Mouse (Mus musculus) hindbrain, embryonic 10.5 days (tissue): ENCODE data around the gene Rps18. TPM values are rescaled to one million over a fixed set of nuclear protein-coding genes. Genes with fewer than 3 reads are reported as not detected.
"Not testable (repeated sequence)": the region's sequence is repeated elsewhere in the genome, so short reads cannot be mapped to it uniquely, and the experiment has no call there.

ENCODE experiments used
- DNase-seq: peaks from one replicate; pipeline ENCODE4 v3.0.0-alpha.2; 2017; ENCODE audit warnings: low spot score
- H3K27ac ChIP-seq: fragments of 300-500 bp; sonication (generic); 2 replicates; pipeline ENCODE4 v1.5.1; 2016; ENCODE audit warnings: mild to moderate bottlenecking, moderate library complexity
- H3K27me3 ChIP-seq: fragments of 300-500 bp; sonication (generic); 2 replicates; pipeline ENCODE4 v1.6.1; 2016; ENCODE audit warnings: mild to moderate bottlenecking; ENCODE audit not compliant: poor library complexity, insufficient read depth, severe bottlenecking
- H3K36me3 ChIP-seq: fragments of 300-500 bp; sonication (generic); 2 replicates; pipeline ENCODE4 v1.6.1; 2016; ENCODE audit warnings: mild to moderate bottlenecking, moderate library complexity
- H3K4me1 ChIP-seq: fragments of 300-500 bp; sonication (generic); replicated peaks from 2 replicates; pipeline ENCODE4 v1.6.1; 2016; ENCODE audit warnings: mild to moderate bottlenecking
- H3K4me3 ChIP-seq: fragments of 300-500 bp; sonication (generic); 2 replicates; pipeline ENCODE4 v1.5.1; 2016; ENCODE audit warnings: mild to moderate bottlenecking, moderate library complexity
- H3K9me3 ChIP-seq: fragments of 300-500 bp; sonication (generic); 2 replicates; pipeline ENCODE4 v1.6.1; 2016; ENCODE audit warnings: mild to moderate bottlenecking, moderate library complexity
- WGBS: fragments of 180-500 bp; shearing (Covaris S2); methylation state at CpG from one replicate; pipeline ENCODE4 v1.1.7; 2016; 5-methylcytosine and 5-hydroxymethylcytosine counted together
- polyA plus RNA-seq: library from polyadenylated mRNA; unstranded; fragments of >200 nt; fragmentation: Nextera tagmentation; extraction: Ambion mirVana; gene quantifications from 2 replicates; pipeline ENCODE4 v1.2.1, GENCODE M21; 2016

The Rps18 gene
- polyA plus RNA-seq, 1 experiment from 2014 or later: 1,286 TPM

DNA sequence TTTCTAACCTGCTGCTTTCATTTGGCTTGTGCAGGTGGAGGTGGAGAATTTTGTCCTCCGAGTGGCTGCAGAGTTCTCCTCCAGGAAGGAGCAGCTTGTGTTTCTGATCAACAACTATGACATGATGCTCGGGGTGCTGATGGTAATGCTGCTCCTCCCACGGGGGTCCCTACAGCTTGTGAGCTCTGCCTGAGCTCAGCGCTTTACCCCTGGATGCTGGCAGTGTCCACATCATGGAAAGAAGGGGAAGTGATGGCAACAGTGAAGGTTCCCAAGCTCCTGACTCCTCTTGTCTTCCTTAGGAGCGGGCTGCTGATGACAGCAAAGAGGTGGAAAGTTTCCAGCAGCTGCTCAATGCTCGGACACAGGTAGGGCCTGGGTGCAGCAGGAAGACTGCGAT, 7.1 kb upstream of the Rps18 start:
- Histone ChIP-seq H3K9me3 (no peaks in the 10 kb centered on the region), H3K27ac (no peak overlapping the region), H3K4me1 (no peaks in the 10 kb centered on the region), H3K27me3 (no peaks in the 10 kb centered on the region), H3K36me3 (peaks cover 85% of the 10 kb centered on the region), H3K4me3 (no peak overlapping the region)
- WGBS: 91% methylated on average over 7 of the region's 7 CpGs
- no peak for DNase-seq

DNA sequence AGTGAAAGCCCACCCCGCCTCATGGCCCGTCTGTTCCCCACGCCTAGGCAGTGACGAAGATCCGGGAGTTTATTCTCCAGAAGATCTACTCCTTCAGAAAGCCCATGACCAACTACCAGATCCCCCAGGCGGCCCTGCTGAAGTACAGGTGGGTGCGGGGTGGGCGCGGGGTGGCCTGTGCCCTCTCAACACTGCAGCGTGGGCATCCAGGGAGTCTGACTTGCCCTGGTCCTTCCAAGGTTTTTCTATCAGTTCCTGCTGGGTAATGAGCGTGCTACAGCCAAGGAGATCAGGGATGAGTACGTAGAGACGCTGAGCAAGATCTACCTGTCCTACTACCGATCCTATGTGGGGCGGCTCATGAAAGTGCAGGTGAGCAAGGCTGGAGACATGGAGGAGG, 4.1 kb upstream of the Rps18 start:
- H3K9me3 ChIP-seq: no peaks in the 10 kb centered on the region
- H3K27ac ChIP-seq: no peak overlapping the region
- no peak for DNase-seq
- whole genome bisulfite sequencing: 94% methylated on average over 15 of the region's 15 CpGs
- no peaks in the 10 kb centered on the region for H3K27me3 ChIP-seq
- peaks cover 67% of the 10 kb centered on the region for H3K36me3 ChIP-seq
- peaks cover 10% of the 10 kb centered on the region for H3K4me1 ChIP-seq
- no peak overlapping the region for H3K4me3 ChIP-seq

DNA sequence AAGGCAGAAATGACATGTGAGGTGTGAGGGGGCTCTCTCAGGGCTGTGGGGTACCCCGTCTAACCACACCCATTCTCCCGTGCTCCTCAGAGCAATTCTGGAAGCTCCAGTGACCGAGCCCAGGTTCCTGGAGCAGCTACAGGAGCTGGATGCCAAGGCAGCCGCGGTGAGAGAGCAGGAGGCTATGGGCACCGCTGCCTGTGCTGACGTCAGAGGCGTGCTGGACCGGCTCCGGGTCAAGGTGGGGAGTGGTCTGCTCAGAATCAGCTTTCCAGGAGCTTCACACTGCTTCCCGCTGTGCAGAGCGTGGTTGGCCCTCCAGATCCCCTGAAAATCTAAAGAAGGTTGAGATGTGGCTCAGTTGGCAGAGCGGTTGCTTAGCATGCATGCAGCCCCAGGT, 3.3 kb upstream of the Rps18 start:
- 95% methylated on average over 13 of the region's 13 CpGs for WGBS
- no peak overlapping the region for H3K4me3 ChIP-seq
- peaks cover 69% of the 10 kb centered on the region for H3K36me3 ChIP-seq
- no peak overlapping the region for H3K27ac ChIP-seq
- no peaks in the 10 kb centered on the region for H3K27me3 ChIP-seq
- H3K4me1 ChIP-seq: peaks cover 17% of the 10 kb centered on the region
- H3K9me3 ChIP-seq: no peaks in the 10 kb centered on the region
- no peak for DNase-seq

DNA sequence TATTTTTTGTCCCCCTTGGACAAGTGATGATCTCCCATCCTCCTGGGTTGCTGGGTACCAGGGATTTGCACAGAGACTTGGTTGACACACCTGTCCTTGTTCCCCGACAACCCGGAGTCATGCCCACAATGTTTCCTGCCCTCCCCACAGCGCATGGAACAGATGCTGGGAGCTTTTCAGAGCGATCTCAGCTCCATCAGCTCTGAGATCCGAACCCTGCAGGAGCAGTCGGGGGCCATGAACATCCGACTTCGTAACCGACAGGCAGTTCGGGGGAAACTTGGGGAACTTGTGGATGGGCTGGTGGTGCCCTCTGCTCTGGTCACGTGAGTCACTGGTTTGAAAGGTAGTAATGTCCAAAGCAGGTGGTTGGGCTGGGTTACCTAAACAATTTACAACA, 2.6 kb upstream of the Rps18 start:
- H3K36me3 ChIP-seq: peaks cover 69% of the 10 kb centered on the region
- WGBS: 96% methylated on average over 11 of the region's 11 CpGs
- H3K9me3 ChIP-seq: no peaks in the 10 kb centered on the region
- DNase-seq: no peak
- no peak overlapping the region for H3K27ac ChIP-seq
- no peaks in the 10 kb centered on the region for H3K27me3 ChIP-seq
- peaks cover 24% of the 10 kb centered on the region for H3K4me1 ChIP-seq
- H3K4me3 ChIP-seq: no peak overlapping the region

DNA sequence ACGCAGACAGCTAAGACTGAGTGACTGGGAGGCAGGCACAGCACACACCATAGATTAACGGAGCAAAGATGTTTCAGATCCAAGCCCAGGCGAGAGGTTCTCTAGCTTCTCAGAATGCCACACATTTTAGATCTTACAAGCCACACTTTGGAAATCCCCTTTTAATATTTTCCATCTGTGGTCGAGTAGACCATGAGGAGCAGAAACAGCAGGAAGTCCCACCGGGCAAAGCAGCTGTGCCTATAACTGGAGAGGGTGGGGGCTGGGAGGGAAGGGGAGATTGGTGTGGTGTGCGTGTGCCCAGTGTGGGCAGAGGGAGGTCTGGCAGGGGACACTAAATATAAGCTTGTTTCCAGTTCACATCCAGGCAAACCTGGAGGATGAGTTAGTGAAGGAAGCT, 1.7 kb upstream of the Rps18 start:
- H3K27me3 ChIP-seq: no peaks in the 10 kb centered on the region
- H3K36me3 ChIP-seq: peaks cover 69% of the 10 kb centered on the region

DNA sequence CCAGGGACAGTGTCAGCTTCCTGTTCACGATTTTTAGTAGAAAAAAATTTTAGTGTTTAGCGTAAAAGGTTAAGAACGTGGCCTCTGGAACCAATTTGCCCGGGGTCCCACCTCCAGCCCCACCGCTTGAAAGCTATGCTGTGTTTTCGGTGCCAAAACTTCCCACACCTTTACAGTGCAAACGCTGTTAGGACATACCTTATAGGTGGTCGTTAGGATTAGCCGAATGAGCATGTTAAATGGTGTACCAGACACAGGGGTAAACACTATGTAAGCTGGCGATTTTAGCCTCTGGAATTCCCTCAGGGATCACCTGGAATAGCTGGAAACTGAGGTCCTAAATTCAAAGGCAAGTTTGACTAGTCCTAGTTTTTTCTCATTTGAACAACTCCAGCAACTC, 535 bp upstream of the Rps18 start:
- no peaks in the 10 kb centered on the region for H3K27me3 ChIP-seq

More for the DNA sequence above, 1.7 kb upstream of the Rps18 start:
- no peak overlapping the region for H3K27ac ChIP-seq
- WGBS: 85% methylated on average over 6 of the region's 6 CpGs
- no peaks in the 10 kb centered on the region for H3K9me3 ChIP-seq
- peaks cover 33% of the 10 kb centered on the region for H3K4me1 ChIP-seq
- DNase-seq: no peak
- H3K4me3 ChIP-seq: peak overlapping the region; percentile 9; the same call in 1 of the 2 replicates

DNA sequence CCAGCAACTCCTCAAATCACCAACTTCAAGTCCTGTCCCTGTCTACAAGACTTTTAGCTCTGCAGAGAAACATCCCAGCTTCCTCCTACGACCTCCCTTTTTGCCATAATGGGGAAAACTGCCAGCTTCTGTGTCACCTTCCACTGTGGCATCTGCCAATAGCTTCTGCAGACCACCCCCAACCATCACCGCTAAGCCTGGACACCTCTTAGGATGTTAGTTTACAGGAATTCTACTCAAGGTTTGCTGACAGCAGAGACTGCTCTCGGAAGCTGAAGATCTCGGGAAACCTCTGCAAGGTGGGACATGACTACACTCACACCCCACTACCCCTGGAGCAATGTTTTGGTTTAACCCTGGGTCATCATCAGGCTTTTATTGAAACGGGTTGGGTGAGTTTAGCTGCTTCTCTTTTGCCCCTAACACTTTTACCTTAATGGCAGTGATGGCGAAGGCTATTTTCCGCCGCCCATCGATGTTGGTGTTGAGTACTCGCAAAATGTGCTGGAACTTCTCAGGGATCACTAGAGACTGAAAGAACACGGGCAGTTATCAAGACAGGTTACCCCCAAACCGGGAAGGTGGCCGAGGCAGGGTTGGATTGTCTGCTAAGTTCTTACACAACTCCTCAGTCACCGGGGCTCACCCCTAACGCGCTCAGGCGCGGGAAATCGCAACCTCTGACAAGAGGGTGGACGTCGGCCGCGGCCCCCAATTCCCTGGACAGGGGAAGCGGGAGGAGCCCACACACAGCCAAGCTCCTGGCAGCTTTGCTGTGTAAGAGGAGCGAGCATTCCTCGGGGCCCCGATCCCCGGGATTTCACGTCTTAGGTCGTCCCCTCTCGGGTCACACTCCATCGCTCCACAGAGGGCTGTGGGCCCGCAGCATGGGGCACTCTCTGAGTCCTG, 901 bp downstream of the Rps18 start:
- Histone ChIP-seq H3K27ac (peak overlapping the region; percentile 97), H3K4me1 (peaks cover 57% of the 10 kb centered on the region), H3K27me3 (no peaks in the 10 kb centered on the region), H3K36me3 (peaks cover 69% of the 10 kb centered on the region), H3K4me3 (peak overlapping the region; percentile 96), H3K9me3 (no peaks in the 10 kb centered on the region)
- WGBS: 1% methylated on average over 33 of the region's 33 CpGs
- no peak for DNase-seq

More for the DNA sequence above, 535 bp upstream of the Rps18 start:
- H3K9me3 ChIP-seq: no peaks in the 10 kb centered on the region
- peak overlapping the region; percentile 97 for H3K27ac ChIP-seq
- peaks cover 44% of the 10 kb centered on the region for H3K4me1 ChIP-seq
- H3K4me3 ChIP-seq: peak overlapping the region; percentile 96
- WGBS: 10% methylated on average over 10 of the region's 10 CpGs
- H3K36me3 ChIP-seq: peaks cover 69% of the 10 kb centered on the region
- no peak for DNase-seq

DNA sequence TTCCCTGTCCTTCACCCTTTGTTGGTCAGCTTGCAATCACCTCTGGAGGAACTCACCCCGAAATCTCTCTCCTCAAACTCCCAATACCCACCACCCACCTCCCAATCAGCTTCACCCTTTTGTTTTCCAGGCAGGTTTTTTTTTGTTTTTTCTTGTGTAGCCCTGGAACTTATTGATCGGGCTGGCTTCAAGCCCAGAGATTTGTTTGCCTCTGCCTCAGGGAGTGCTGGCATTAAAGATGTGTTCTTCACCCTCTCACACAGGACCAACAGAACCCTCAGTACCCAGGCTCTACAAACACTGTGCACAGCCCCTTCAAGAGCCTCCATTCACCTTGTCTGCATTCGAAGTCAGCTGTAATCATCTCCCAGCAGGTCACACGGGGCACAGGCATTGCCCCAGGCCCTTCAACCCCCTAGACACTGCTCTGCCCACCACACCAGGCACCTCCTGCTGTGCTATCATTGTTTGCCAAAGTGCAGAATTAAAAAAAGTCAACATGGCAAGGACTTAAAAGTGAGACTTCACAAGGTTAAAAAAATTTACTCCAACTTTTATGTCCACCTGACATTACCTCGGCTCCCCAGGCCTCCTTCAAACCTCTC, 1.7 kb downstream of the Rps18 start:
- WGBS: 41% methylated on average over 5 of the region's 5 CpGs
- DNase-seq: no peak
- Histone ChIP-seq H3K27ac (peak overlapping the region; percentile 97), H3K9me3 (no peaks in the 10 kb centered on the region), H3K4me1 (peaks cover 61% of the 10 kb centered on the region), H3K27me3 (no peaks in the 10 kb centered on the region), H3K36me3 (peaks cover 69% of the 10 kb centered on the region), H3K4me3 (peak overlapping the region; percentile 96)

DNA sequence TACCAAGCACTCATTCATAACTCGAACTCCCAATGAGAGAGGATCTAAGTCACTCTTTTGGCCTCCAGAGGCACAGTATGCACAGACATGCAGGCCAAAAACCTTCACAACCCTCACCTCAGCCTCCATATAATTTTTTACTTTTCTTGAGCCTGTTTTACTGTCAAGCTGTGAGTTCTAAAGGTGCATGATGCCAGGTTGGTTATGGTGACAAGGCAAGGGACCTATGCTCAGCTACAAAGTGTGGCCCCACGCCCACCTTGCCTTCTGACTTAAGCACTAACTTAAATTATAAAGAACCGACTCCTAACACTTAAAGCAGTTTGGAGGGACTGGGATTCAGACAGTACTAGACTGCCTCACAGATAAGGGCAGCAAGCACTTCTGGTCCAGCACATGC, 2.5 kb downstream of the Rps18 start:
- H3K27ac ChIP-seq: no peak overlapping the region
- H3K9me3 ChIP-seq: no peaks in the 10 kb centered on the region
- WGBS: 92% methylated on average over 3 of the region's 3 CpGs
- no peaks in the 10 kb centered on the region for H3K27me3 ChIP-seq
- no peak for DNase-seq
- peaks cover 69% of the 10 kb centered on the region for H3K36me3 ChIP-seq
- peak overlapping the region; percentile 96 for H3K4me3 ChIP-seq
- H3K4me1 ChIP-seq: peaks cover 61% of the 10 kb centered on the region

DNA sequence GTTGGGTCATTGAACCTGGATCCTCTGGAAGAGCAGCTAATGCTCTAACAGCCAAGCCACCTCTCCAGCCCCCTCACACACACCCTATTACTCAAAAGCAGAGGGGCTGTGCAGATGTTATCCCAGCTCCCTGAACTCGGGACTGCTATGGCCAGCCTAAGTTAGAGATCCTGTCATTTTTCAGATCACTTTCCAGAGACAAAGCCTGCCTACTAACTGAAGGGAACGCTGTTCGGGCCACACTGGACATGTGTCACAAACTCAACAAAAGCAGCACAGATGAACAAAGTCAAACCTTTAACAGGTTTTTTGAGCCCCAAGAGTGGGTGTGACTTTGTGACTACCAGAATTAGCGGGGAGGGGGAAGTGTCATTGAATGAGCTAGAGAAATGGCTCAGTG, 2.9 kb downstream of the Rps18 start:
- Histone ChIP-seq H3K4me1 (peaks cover 61% of the 10 kb centered on the region), H3K4me3 (peak overlapping the region; percentile 96), H3K27me3 (no peaks in the 10 kb centered on the region), H3K27ac (no peak overlapping the region), H3K9me3 (no peaks in the 10 kb centered on the region), H3K36me3 (peaks cover 69% of the 10 kb centered on the region)
- no peak for DNase-seq
- WGBS: 85% methylated on average over 4 of the region's 4 CpGs

DNA sequence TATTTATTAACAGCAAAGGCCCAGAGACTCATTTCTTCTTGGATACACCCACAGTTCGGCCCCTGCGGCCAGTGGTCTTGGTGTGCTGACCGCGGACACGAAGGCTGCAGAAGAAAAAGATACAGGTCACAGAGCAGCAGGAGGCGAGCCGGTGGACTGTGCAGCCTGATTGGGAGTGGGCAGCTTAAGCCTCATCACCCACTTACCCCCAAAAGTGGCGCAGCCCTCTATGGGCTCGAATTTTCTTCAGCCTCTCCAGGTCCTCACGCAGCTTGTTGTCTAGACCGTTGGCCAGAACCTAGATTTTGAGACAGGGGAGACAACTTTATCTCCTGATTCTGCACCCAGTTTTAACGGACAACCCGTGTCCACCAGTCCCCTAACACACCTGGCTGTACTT, 3.8 kb downstream of the Rps18 start:
- Histone ChIP-seq H3K36me3 (peaks cover 76% of the 10 kb centered on the region), H3K4me1 (peaks cover 59% of the 10 kb centered on the region), H3K4me3 (peak overlapping the region; percentile 51), H3K27ac (peak overlapping the region; percentile 87)
- 76% methylated on average over 13 of the region's 13 CpGs for WGBS
- not testable (repeated sequence) for H3K9me3 ChIP-seq, DNase-seq, H3K27me3 ChIP-seq

DNA sequence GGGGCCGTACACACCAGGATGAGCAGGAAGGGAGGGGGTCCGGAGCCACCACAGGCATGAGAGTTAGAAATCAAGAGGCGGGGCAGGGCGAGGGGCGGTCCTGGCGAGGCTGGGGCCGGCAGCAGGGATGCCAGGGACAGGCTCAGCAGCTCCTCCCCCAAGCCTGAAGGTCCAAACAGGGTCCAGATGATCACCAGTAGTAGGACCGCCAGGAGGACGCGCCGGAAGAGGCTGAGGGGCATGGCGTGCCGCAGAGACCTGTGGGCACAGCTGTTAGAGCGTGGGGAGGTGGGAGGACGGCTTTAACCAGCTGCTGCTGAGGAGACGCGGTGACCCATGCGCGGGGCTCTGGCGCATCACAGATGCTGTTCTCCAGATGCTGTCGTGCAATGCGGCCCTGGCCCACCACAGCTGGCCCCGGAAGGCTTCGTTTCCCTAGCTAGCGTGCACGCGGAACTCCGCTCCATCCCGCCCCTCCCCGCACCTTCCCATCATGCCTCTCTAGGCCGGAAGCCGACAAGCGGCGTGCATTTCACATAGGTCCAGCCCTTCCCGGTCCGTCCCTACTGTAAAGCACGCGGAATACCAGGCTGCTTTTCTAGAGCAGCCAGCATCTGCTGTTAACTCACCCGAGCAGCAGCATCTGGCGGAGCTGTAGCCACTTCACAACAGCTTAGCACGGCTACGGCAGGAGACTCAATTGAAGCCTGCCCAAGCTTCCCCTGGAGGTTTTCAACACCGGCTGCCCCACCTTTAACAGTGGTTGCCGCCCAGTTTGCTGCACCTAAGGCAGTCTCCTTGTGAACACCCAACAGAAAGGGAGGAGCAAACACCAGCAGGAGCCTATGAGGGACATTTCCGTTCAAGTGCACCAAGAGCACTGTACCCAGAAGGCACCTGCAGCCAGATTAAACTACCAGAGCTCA, 4.5 kb downstream of the Rps18 start, which contains the start of gene B3galt4:
TSS of gene B3galt4 (minus strand) at position 468 of the 926 bp plus-strand sequence.
- Histone ChIP-seq H3K36me3 (peaks cover 82% of the 10 kb centered on the region), H3K4me1 (peaks cover 53% of the 10 kb centered on the region), H3K9me3 (no peaks in the 10 kb centered on the region), H3K27me3 (no peaks in the 10 kb centered on the region), H3K27ac (peak within 1 kb of the TSS; percentile 87), H3K4me3 (peak within 1 kb of the TSS; percentile 51)
- DNase-seq: peak; percentile 85
- WGBS: 1% methylated on average over 45 of the region's 45 CpGs
